Mouse (Mus musculus): ENCODE results near the gene Tet2. TPM values are rescaled to one million over a fixed set of nuclear protein-coding genes. Genes with fewer than 3 reads are reported as not detected.

The Tet2 gene
- total and polyA plus RNA-seq, 2 experiments from 2014 or later = 17.2 to 46.5 TPM

DNA sequence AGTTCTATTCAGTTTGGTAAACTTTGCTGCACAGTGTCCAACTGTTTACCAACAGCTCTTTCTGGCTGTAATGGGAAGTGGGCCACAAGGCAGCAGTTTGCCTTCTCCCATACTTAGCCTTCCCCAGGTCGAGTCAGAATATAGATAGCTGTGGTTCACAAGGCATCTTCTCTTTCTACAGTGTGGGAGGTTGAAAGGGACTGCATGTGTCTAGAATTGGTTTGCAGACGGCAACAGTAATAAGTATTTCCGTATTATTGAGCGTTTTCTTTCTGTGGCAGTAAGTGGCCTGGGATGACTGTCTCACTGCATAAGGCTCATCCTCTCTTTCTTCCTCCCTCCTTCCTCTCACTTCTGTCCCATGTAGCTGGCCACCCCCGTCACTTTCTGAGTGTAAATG lies 37.2 kb upstream of the Tet2 start:
- no peaks in the 10 kb centered on the region for H3K4me1 ChIP-seq (ENCODE audit: insufficient read depth, low read length)
- no peaks in the 10 kb centered on the region for H3K27me3 ChIP-seq (ENCODE audit: insufficient read depth, low read length)
- H3K27ac ChIP-seq (ENCODE audit: low read depth, low read length) = no peak overlapping the region
- TF ChIP-seq CTCF (IDR thresholded peaks at IDR 0.05) = no peak
- H3K4me2 ChIP-seq (ENCODE audit: low read depth, low read length, poor library complexity, severe bottlenecking) = no peak overlapping the region
- DNase-seq (ENCODE audit: low spot score) (no peak), ATAC-seq (ENCODE audit: low FRiP score) (no peak)
- no peak overlapping the region for H3K9ac ChIP-seq (replicated peaks; ENCODE audit: low read length, poor library complexity, severe bottlenecking)
- H3K4me3 ChIP-seq (ENCODE audit: low read depth, low read length) = no peak overlapping the region
- WGBS = 80% methylated on average over 5 of the region's 5 CpGs
- H3K36me3 ChIP-seq (ENCODE audit: insufficient read depth, low read length) = no peaks in the 10 kb centered on the region
- H3K9me3 ChIP-seq (ENCODE audit: low read length) = no peaks in the 10 kb centered on the region

DNA sequence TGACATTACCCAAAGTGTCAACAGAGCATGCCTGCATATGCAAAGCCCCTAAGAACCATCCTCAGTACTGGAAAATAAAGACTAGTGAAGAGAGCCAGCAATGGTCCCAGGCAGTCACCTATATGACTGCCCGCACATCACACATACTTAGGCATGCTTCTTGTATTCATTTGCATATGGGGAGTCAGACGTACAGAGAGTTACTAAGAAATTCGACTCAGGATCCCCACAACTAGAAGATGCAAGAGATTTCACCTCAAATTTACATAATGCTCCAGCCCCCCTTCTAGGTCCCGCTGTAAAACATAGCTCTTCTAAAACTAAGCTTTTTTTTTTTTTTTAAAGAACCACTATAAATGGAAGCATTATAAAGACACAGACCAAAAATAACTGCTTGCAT lies 36.6 kb upstream of the Tet2 start:
- Histone ChIP-seq H3K9ac (replicated peaks; ENCODE audit: low read length, poor library complexity, severe bottlenecking) (no peak overlapping the region), H3K27me3 (ENCODE audit: insufficient read depth, low read length) (no peaks in the 10 kb centered on the region), H3K9me3 (ENCODE audit: low read length) (no peaks in the 10 kb centered on the region), H3K27ac (ENCODE audit: low read depth, low read length) (no peak overlapping the region), H3K36me3 (ENCODE audit: insufficient read depth, low read length) (no peaks in the 10 kb centered on the region), H3K4me1 (ENCODE audit: insufficient read depth, low read length) (no peaks in the 10 kb centered on the region), H3K4me3 (ENCODE audit: low read depth, low read length) (no peak overlapping the region), H3K4me2 (ENCODE audit: low read depth, low read length, poor library complexity, severe bottlenecking) (no peak overlapping the region)
- DNase-seq (ENCODE audit: low spot score) (no peak), ATAC-seq (ENCODE audit: low FRiP score) (no peak)
- 83% methylated on average over 4 of the region's 4 CpGs for WGBS
- no peak for TF ChIP-seq CTCF (IDR thresholded peaks at IDR 0.05)

DNA sequence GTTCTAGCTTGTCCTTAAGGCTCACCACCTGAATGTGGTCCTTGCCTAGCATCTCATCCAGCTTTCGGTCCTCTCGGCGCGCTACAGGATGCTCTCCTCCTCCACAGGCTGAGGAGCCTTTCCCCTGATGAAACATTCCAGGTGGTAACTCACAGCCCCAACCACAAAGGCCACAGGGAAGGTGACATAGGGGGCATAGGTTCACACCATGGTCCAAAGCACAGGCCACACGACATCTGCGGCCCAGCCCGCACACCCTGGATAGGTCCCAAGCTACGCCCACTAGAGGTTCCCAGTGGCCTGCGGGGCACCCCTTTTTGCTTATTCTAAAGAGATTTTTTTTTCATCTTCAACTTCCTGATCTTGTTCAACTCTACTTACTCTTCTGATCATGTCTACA lies 34.7 kb upstream of the Tet2 start:
- no peaks in the 10 kb centered on the region for H3K27me3 ChIP-seq (ENCODE audit: insufficient read depth, low read length)
- no peak for ATAC-seq (ENCODE audit: low FRiP score)
- no peak overlapping the region for H3K4me3 ChIP-seq (ENCODE audit: low read depth, low read length)
- TF ChIP-seq CTCF (IDR thresholded peaks at IDR 0.05) = no peak
- no peak overlapping the region for H3K27ac ChIP-seq (ENCODE audit: low read depth, low read length)
- H3K4me1 ChIP-seq (ENCODE audit: insufficient read depth, low read length) = no peaks in the 10 kb centered on the region
- no peaks in the 10 kb centered on the region for H3K9me3 ChIP-seq (ENCODE audit: low read length)
- 93% methylated on average over 9 of the region's 9 CpGs for WGBS
- no peak overlapping the region for H3K9ac ChIP-seq (replicated peaks; ENCODE audit: low read length, poor library complexity, severe bottlenecking)
- no peaks in the 10 kb centered on the region for H3K36me3 ChIP-seq (ENCODE audit: insufficient read depth, low read length)
- no peak for DNase-seq (ENCODE audit: low spot score)
- no peak overlapping the region for H3K4me2 ChIP-seq (ENCODE audit: low read depth, low read length, poor library complexity, severe bottlenecking)

DNA sequence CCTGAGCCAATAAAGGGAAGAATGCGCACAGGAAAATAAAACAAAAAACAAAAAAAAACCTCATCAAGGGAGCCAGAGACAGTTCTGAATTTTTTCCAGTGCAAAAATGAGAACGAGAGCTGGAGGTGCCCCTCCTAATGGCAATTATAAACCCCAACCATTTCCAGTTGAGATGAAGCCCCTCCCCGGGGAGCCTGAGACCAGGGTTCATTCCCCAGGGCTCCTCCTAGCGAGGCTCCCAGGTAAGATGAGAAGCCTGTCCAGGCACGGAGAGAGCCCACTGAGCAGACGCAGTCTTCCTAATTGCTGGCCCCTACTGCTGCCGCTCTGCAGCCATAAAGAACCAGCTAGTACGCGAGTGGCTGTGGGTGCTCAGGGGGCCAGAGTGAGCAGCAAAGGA lies 34.2 kb upstream of the Tet2 start:
- Histone ChIP-seq H3K9me3 (ENCODE audit: low read length) (no peaks in the 10 kb centered on the region), H3K4me1 (ENCODE audit: insufficient read depth, low read length) (no peaks in the 10 kb centered on the region)

DNA sequence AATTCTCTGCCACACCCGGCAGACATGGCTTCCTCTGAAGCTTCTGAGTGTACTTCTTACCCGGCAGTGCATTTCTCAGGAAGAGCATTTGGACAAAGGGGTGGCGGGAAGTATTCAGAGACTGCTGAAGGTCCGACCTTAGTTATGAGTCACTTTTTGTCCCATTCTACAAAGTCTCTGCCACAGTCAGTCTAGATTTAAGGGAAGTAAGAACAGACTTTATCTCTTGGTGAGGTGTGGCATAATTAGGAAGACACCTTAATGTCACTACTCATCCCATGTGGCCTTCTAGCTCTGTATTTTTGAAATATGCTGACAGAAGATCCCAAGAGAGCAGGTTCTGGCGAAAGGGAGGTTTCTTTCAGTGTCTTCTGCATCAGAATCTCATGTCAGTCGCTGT lies 30.0 kb upstream of the Tet2 start:
- Histone ChIP-seq H3K36me3 (ENCODE audit: insufficient read depth, low read length) (no peaks in the 10 kb centered on the region), H3K9ac (replicated peaks; ENCODE audit: low read length, poor library complexity, severe bottlenecking) (no peak overlapping the region), H3K9me3 (ENCODE audit: low read length) (no peaks in the 10 kb centered on the region), H3K27ac (ENCODE audit: low read depth, low read length) (no peak overlapping the region), H3K4me3 (ENCODE audit: low read depth, low read length) (no peak overlapping the region), H3K27me3 (ENCODE audit: insufficient read depth, low read length) (no peaks in the 10 kb centered on the region), H3K4me2 (ENCODE audit: low read depth, low read length, poor library complexity, severe bottlenecking) (no peak overlapping the region), H3K4me1 (ENCODE audit: insufficient read depth, low read length) (no peaks in the 10 kb centered on the region)
- WGBS = 76% methylated on average over 6 of the region's 6 CpGs
- ATAC-seq (ENCODE audit: low FRiP score) (no peak), DNase-seq (ENCODE audit: low spot score) (no peak)
- TF ChIP-seq CTCF (IDR thresholded peaks at IDR 0.05) = no peak

More for the DNA sequence above, 34.2 kb upstream of the Tet2 start:
- no peak overlapping the region for H3K9ac ChIP-seq (replicated peaks; ENCODE audit: low read length, poor library complexity, severe bottlenecking)
- H3K4me3 ChIP-seq (ENCODE audit: low read depth, low read length) = no peak overlapping the region
- DNase-seq (ENCODE audit: low spot score) = no peak
- no peaks in the 10 kb centered on the region for H3K36me3 ChIP-seq (ENCODE audit: insufficient read depth, low read length)
- WGBS = 58% methylated on average over 9 of the region's 9 CpGs
- ATAC-seq (ENCODE audit: low FRiP score) = no peak
- H3K4me2 ChIP-seq (ENCODE audit: low read depth, low read length, poor library complexity, severe bottlenecking) = no peak overlapping the region
- no peak for TF ChIP-seq CTCF (IDR thresholded peaks at IDR 0.05)
- no peak overlapping the region for H3K27ac ChIP-seq (ENCODE audit: low read depth, low read length)
- H3K27me3 ChIP-seq (ENCODE audit: insufficient read depth, low read length) = no peaks in the 10 kb centered on the region

DNA sequence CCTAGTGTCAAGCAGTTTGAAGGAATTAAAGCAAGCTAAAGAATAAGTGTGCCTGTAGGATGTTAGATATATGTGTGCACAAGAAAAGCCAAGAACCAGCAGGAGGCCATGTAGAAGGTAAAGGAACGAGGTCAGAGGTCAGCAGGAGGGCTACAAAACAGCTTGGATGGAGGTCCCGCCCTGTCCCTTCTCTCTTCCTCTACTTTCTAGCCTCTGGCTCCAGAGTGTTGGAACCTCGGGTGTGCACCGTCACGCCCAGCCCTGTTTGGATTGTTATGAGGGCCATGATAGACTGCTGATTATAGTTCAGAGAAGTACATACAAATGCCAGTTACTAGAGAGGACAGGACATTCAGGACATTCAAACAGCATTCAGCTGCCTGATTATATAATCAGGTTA lies 27.0 kb upstream of the Tet2 start:
- H3K36me3 ChIP-seq (ENCODE audit: insufficient read depth, low read length) = no peaks in the 10 kb centered on the region
- no peak overlapping the region for H3K27ac ChIP-seq (ENCODE audit: low read depth, low read length)
- no peak overlapping the region for H3K9ac ChIP-seq (replicated peaks; ENCODE audit: low read length, poor library complexity, severe bottlenecking)

More for the DNA sequence above, 27.0 kb upstream of the Tet2 start:
- Histone ChIP-seq H3K27me3 (ENCODE audit: insufficient read depth, low read length) (no peaks in the 10 kb centered on the region), H3K4me3 (ENCODE audit: low read depth, low read length) (no peak overlapping the region), H3K4me2 (ENCODE audit: low read depth, low read length, poor library complexity, severe bottlenecking) (no peak overlapping the region), H3K9me3 (ENCODE audit: low read length) (no peaks in the 10 kb centered on the region), H3K4me1 (ENCODE audit: insufficient read depth, low read length) (no peaks in the 10 kb centered on the region)
- WGBS = 84% methylated on average over 5 of the region's 5 CpGs
- ATAC-seq (ENCODE audit: low FRiP score) (no peak), DNase-seq (ENCODE audit: low spot score) (no peak)
- no peak for TF ChIP-seq CTCF (IDR thresholded peaks at IDR 0.05)
